Mouse (Mus musculus): ENCODE data around the gene Serpinb6b. TPM values are rescaled to one million over a fixed set of nuclear protein-coding genes. Genes with fewer than 3 reads are reported as not detected.

The Serpinb6b gene
- total RNA-seq, 1 experiment from 2014 or later, result 3.5 TPM

- no peak for ATAC-seq (ENCODE audit: extremely low read depth, insufficient number of reproducible peaks, low FRiP score, poor library complexity, severe bottlenecking)
These were observed 5.8 kb downstream of the Serpinb6b start for GRCm38 (mm10) chr13:32970776-32971175.

- no peak for ATAC-seq (ENCODE audit: extremely low read depth, insufficient number of reproducible peaks, low FRiP score, poor library complexity, severe bottlenecking)
These were observed 9.3 kb downstream of the Serpinb6b start for GRCm38 (mm10) chr13:32974268-32974667.

GRCm38 (mm10) chr13:32974889-32975460, 10.0 kb downstream of the Serpinb6b start:
- no peak for ATAC-seq (ENCODE audit: extremely low read depth, insufficient number of reproducible peaks, low FRiP score, poor library complexity, severe bottlenecking)

- ATAC-seq (ENCODE audit: extremely low read depth, insufficient number of reproducible peaks, low FRiP score, poor library complexity, severe bottlenecking), result no peak
These were observed 10.7 kb downstream of the Serpinb6b start for GRCm38 (mm10) chr13:32975710-32976109.

- no peak for ATAC-seq (ENCODE audit: extremely low read depth, insufficient number of reproducible peaks, low FRiP score, poor library complexity, severe bottlenecking)
These were observed 17.6 kb downstream of the Serpinb6b start for GRCm38 (mm10) chr13:32982556-32983042.

GRCm38 (mm10) chr13:32986256-32986655, 21.2 kb downstream of the Serpinb6b start:
- no peak for ATAC-seq (ENCODE audit: extremely low read depth, insufficient number of reproducible peaks, low FRiP score, poor library complexity, severe bottlenecking)

GRCm38 (mm10) chr13:32993152-32993893, 28.3 kb downstream of the Serpinb6b start:
- ATAC-seq (ENCODE audit: extremely low read depth, insufficient number of reproducible peaks, low FRiP score, poor library complexity, severe bottlenecking), result no peak

- no peak for ATAC-seq (ENCODE audit: extremely low read depth, insufficient number of reproducible peaks, low FRiP score, poor library complexity, severe bottlenecking)
These were observed 28.9 kb downstream of the Serpinb6b start for GRCm38 (mm10) chr13:32993894-32994242.

GRCm38 (mm10) chr13:32995051-32995450, 30.0 kb downstream of the Serpinb6b start:
- no peak for ATAC-seq (ENCODE audit: extremely low read depth, insufficient number of reproducible peaks, low FRiP score, poor library complexity, severe bottlenecking)

GRCm38 (mm10) chr13:33001341-33001740, 36.3 kb downstream of the Serpinb6b start:
- no peak for ATAC-seq (ENCODE audit: extremely low read depth, insufficient number of reproducible peaks, low FRiP score, poor library complexity, severe bottlenecking)

GRCm38 (mm10) chr13:33002950-33003349, 37.9 kb downstream of the Serpinb6b start, which contains the start of gene Serpinb9:
TSS of gene Serpinb9 (plus strand) at chr13:33003250.
- ATAC-seq (ENCODE audit: extremely low read depth, insufficient number of reproducible peaks, low FRiP score, poor library complexity, severe bottlenecking), result no peak

GRCm38 (mm10) chr13:33003523-33004413, 38.8 kb downstream of the Serpinb6b start:
- ATAC-seq (ENCODE audit: extremely low read depth, insufficient number of reproducible peaks, low FRiP score, poor library complexity, severe bottlenecking), result no peak

- peak; percentile 87 for ATAC-seq (ENCODE audit: extremely low read depth, insufficient number of reproducible peaks, low FRiP score, poor library complexity, severe bottlenecking)
These were observed 39.6 kb downstream of the Serpinb6b start for GRCm38 (mm10) chr13:33004414-33005105.

- no peak for ATAC-seq (ENCODE audit: extremely low read depth, insufficient number of reproducible peaks, low FRiP score, poor library complexity, severe bottlenecking)
These were observed 40.6 kb downstream of the Serpinb6b start for GRCm38 (mm10) chr13:33005501-33006075.

GRCm38 (mm10) chr13:33006555-33006954, 41.5 kb downstream of the Serpinb6b start:
- no peak for ATAC-seq (ENCODE audit: extremely low read depth, insufficient number of reproducible peaks, low FRiP score, poor library complexity, severe bottlenecking)

- ATAC-seq (ENCODE audit: extremely low read depth, insufficient number of reproducible peaks, low FRiP score, poor library complexity, severe bottlenecking), result no peak
These were observed 47.4 kb downstream of the Serpinb6b start for GRCm38 (mm10) chr13:33012395-33012794.

- no peak for ATAC-seq (ENCODE audit: extremely low read depth, insufficient number of reproducible peaks, low FRiP score, poor library complexity, severe bottlenecking)
These were observed 48.3 kb downstream of the Serpinb6b start for GRCm38 (mm10) chr13:33013271-33013670.

GRCm38 (mm10) chr13:33022371-33022770, 57.4 kb downstream of the Serpinb6b start:
- ATAC-seq (ENCODE audit: extremely low read depth, insufficient number of reproducible peaks, low FRiP score, poor library complexity, severe bottlenecking), result no peak
